Mouse (Mus musculus): ENCODE measurements at regions not wholly inside any gene's neighbourhood (a gene's known extent, or its start where the extent isn't known, plus 50 kb on each side); places are given as distances from the start of the nearest gene placed in this dataset.

GRCm38 (mm10) chr6:20493742-20494303 is 721.5 kb upstream of the Kcnd2 start:
- peak; percentile 56 for ATAC-seq (replicated peaks; ENCODE audit: low FRiP score)

GRCm38 (mm10) chr6:20502338-20503079 is 712.8 kb upstream of the Kcnd2 start:
- Histone ChIP-seq H3K9me3 (ENCODE audit: control insufficient read depth, low read length) (no peaks in the 10 kb centered on the region), H3K27ac (ENCODE audit: low read depth, low read length) (no peak overlapping the region), H3K27me3 (ENCODE audit: control insufficient read depth, insufficient read depth, low read length) (no peaks in the 10 kb centered on the region), H3K36me3 (ENCODE audit: control insufficient read depth, insufficient read depth, low read length) (no peaks in the 10 kb centered on the region), H3K4me2 (ENCODE audit: low read depth, low read length, severe bottlenecking) (no peak overlapping the region), H3K4me1 (replicated peaks; ENCODE audit: control insufficient read depth, insufficient read depth, low read length) (no peaks in the 10 kb centered on the region), H3K9ac (ENCODE audit: low read length) (no peak overlapping the region), H3K4me3 (ENCODE audit: low read depth, low read length) (no peak overlapping the region)
- ATAC-seq (replicated peaks; ENCODE audit: low FRiP score) (no peak), DNase-seq (ENCODE audit: low spot score) (no peak)
- WGBS, result 79% methylated on average over 5 of the region's 5 CpGs

More at GRCm38 (mm10) chr6:20493742-20494303, 721.5 kb upstream of the Kcnd2 start:
- no peak overlapping the region for H3K4me2 ChIP-seq (ENCODE audit: low read depth, low read length, severe bottlenecking)
- H3K4me1 ChIP-seq (replicated peaks; ENCODE audit: control insufficient read depth, insufficient read depth, low read length), result no peaks in the 10 kb centered on the region
- no peak for DNase-seq (ENCODE audit: low spot score)
- no peak overlapping the region for H3K9ac ChIP-seq (ENCODE audit: low read length)
- H3K27me3 ChIP-seq (ENCODE audit: control insufficient read depth, insufficient read depth, low read length), result no peaks in the 10 kb centered on the region
- WGBS, result 7% methylated on average over 1 of the region's 1 CpGs
- H3K36me3 ChIP-seq (ENCODE audit: control insufficient read depth, insufficient read depth, low read length), result no peaks in the 10 kb centered on the region
- H3K9me3 ChIP-seq (ENCODE audit: control insufficient read depth, low read length), result no peaks in the 10 kb centered on the region
- H3K27ac ChIP-seq (ENCODE audit: low read depth, low read length), result no peak overlapping the region
- H3K4me3 ChIP-seq (ENCODE audit: low read depth, low read length), result no peak overlapping the region

Data from forebrain, embryonic 11.5 days (tissue).